Mouse (Mus musculus): ENCODE measurements around the gene B4galt2. TPM values are rescaled to one million over a fixed set of nuclear protein-coding genes. Genes with fewer than 3 reads are reported as not detected.

B4galt2 gene
- polyA plus RNA-seq, 1 experiment from 2014 or later = 20.9 TPM

- Histone ChIP-seq H3K4me3 (no peak overlapping the region), H3K4me1 (peaks cover 33% of the 10 kb centered on the region), H3K27ac (no peak overlapping the region), H3K27me3 (ENCODE audit: poor library complexity, severe bottlenecking) (0 out of 2 replicates have a peak, but pooled peaks cover under 1% of the 10 kb centered on the region), H3K9me3 (no peaks in the 10 kb centered on the region), H3K36me3 (replicated peaks) (peaks cover 3% of the 10 kb centered on the region)
- DNase-seq (ENCODE audit: extremely low spot score, low spot score) = no peak
- 84% methylated on average over 4 of the region's 4 CpGs for WGBS
Measured at GRCm38 (mm10) chr4:117917402-117917801, 34.1 kb upstream of the B4galt2 start.

- no peaks in the 10 kb centered on the region for H3K9me3 ChIP-seq
- H3K4me3 ChIP-seq = peak overlapping the region; percentile 63; the same call in 1 of the 2 replicates
- H3K27me3 ChIP-seq (ENCODE audit: poor library complexity, severe bottlenecking) = no peaks in the 10 kb centered on the region
- peaks cover 44% of the 10 kb centered on the region for H3K4me1 ChIP-seq
- no peak overlapping the region for H3K27ac ChIP-seq
- 90% methylated on average over 5 of the region's 5 CpGs for WGBS
- no peak for DNase-seq (ENCODE audit: extremely low spot score, low spot score)
- peaks cover 13% of the 10 kb centered on the region for H3K36me3 ChIP-seq (replicated peaks)
Measured at GRCm38 (mm10) chr4:117916386-117916785, 33.1 kb upstream of the B4galt2 start.

- DNase-seq (ENCODE audit: extremely low spot score, low spot score) = no peak
- peaks cover 21% of the 10 kb centered on the region for H3K36me3 ChIP-seq (replicated peaks)
- peak overlapping the region; percentile 63 for H3K4me3 ChIP-seq
- peaks cover 44% of the 10 kb centered on the region for H3K4me1 ChIP-seq
- H3K9me3 ChIP-seq = no peaks in the 10 kb centered on the region
- WGBS = 10% methylated on average over 19 of the region's 19 CpGs
- no peaks in the 10 kb centered on the region for H3K27me3 ChIP-seq (ENCODE audit: poor library complexity, severe bottlenecking)
- H3K27ac ChIP-seq = peak overlapping the region; percentile 99
Measured at GRCm38 (mm10) chr4:117915489-117916105, 32.3 kb upstream of the B4galt2 start.

- WGBS = under 1% methylated on average over 61 of the region's 61 CpGs
- Histone ChIP-seq H3K36me3 (replicated peaks) (peaks cover 29% of the 10 kb centered on the region), H3K4me1 (peaks cover 47% of the 10 kb centered on the region), H3K9me3 (no peaks in the 10 kb centered on the region), H3K4me3 (peak within 1 kb of the TSS; percentile 63), H3K27me3 (ENCODE audit: poor library complexity, severe bottlenecking) (no peaks in the 10 kb centered on the region), H3K27ac (peak within 1 kb of the TSS; percentile 99)
- peak; percentile 93 for DNase-seq (ENCODE audit: extremely low spot score, low spot score)
Measured at GRCm38 (mm10) chr4:117914591-117915442, 31.5 kb upstream of the B4galt2 start, which contains the start of gene Ipo13. Gene Ipo13, minus strand, starts transcription at chr4:117914999.

- no peaks in the 10 kb centered on the region for H3K27me3 ChIP-seq (ENCODE audit: poor library complexity, severe bottlenecking)
- WGBS = 19% methylated on average over 8 of the region's 8 CpGs
- no peak for DNase-seq (ENCODE audit: extremely low spot score, low spot score)
- H3K27ac ChIP-seq = peak overlapping the region; percentile 99
- peaks cover 37% of the 10 kb centered on the region for H3K36me3 ChIP-seq (replicated peaks)
- peaks cover 55% of the 10 kb centered on the region for H3K4me1 ChIP-seq
- no peaks in the 10 kb centered on the region for H3K9me3 ChIP-seq
- H3K4me3 ChIP-seq = peak overlapping the region; percentile 63
Measured at GRCm38 (mm10) chr4:117914031-117914430, 30.7 kb upstream of the B4galt2 start.

GRCm38 (mm10) chr4:117913421-117913820, 30.1 kb upstream of the B4galt2 start:
- Histone ChIP-seq H3K9me3 (no peaks in the 10 kb centered on the region), H3K4me3 (peak overlapping the region; percentile 63), H3K36me3 (replicated peaks) (peaks cover 41% of the 10 kb centered on the region), H3K4me1 (peaks cover 61% of the 10 kb centered on the region), H3K27ac (no peak overlapping the region), H3K27me3 (ENCODE audit: poor library complexity, severe bottlenecking) (no peaks in the 10 kb centered on the region)
- DNase-seq (ENCODE audit: extremely low spot score, low spot score) = no peak
- WGBS = 38% methylated on average over 3 of the region's 3 CpGs

- Histone ChIP-seq H3K27ac (no peak overlapping the region), H3K9me3 (no peaks in the 10 kb centered on the region), H3K4me1 (peaks cover 68% of the 10 kb centered on the region), H3K4me3 (peak overlapping the region; percentile 63), H3K27me3 (ENCODE audit: poor library complexity, severe bottlenecking) (no peaks in the 10 kb centered on the region), H3K36me3 (replicated peaks) (peaks cover 48% of the 10 kb centered on the region)
- 81% methylated on average over 7 of the region's 7 CpGs for WGBS
- DNase-seq (ENCODE audit: extremely low spot score, low spot score) = no peak
Measured at GRCm38 (mm10) chr4:117912685-117913273, 29.5 kb upstream of the B4galt2 start.

GRCm38 (mm10) chr4:117912131-117912561, 28.9 kb upstream of the B4galt2 start:
- WGBS = 94% methylated on average over 13 of the region's 13 CpGs
- Histone ChIP-seq H3K4me3 (no peak overlapping the region), H3K4me1 (peaks cover 68% of the 10 kb centered on the region)

GRCm38 (mm10) chr4:117908834-117909453, 25.7 kb upstream of the B4galt2 start:
- no peak overlapping the region; the same call in 1 of the 2 replicates for H3K4me3 ChIP-seq
- H3K36me3 ChIP-seq (replicated peaks) = peaks cover 82% of the 10 kb centered on the region
- WGBS = 77% methylated on average over 8 of the region's 8 CpGs
- DNase-seq (ENCODE audit: extremely low spot score, low spot score) = no peak
- no peaks in the 10 kb centered on the region for H3K9me3 ChIP-seq
- H3K27ac ChIP-seq = peak overlapping the region; percentile 66; the same call in 1 of the 2 replicates
- H3K27me3 ChIP-seq (ENCODE audit: poor library complexity, severe bottlenecking) = no peaks in the 10 kb centered on the region
- peaks cover 50% of the 10 kb centered on the region for H3K4me1 ChIP-seq

More at GRCm38 (mm10) chr4:117912131-117912561, 28.9 kb upstream of the B4galt2 start:
- Histone ChIP-seq H3K9me3 (no peaks in the 10 kb centered on the region), H3K36me3 (replicated peaks) (peaks cover 52% of the 10 kb centered on the region), H3K27ac (no peak overlapping the region), H3K27me3 (ENCODE audit: poor library complexity, severe bottlenecking) (no peaks in the 10 kb centered on the region)
- no peak for DNase-seq (ENCODE audit: extremely low spot score, low spot score)

- Histone ChIP-seq H3K27me3 (ENCODE audit: poor library complexity, severe bottlenecking) (no peaks in the 10 kb centered on the region), H3K4me1 (peaks cover 24% of the 10 kb centered on the region), H3K4me3 (no peak overlapping the region), H3K27ac (no peak overlapping the region), H3K36me3 (replicated peaks) (peaks cover 94% of the 10 kb centered on the region), H3K9me3 (no peaks in the 10 kb centered on the region)
- DNase-seq (ENCODE audit: extremely low spot score, low spot score) = no peak
- 96% methylated on average over 3 of the region's 3 CpGs for WGBS
Measured at GRCm38 (mm10) chr4:117906196-117906595, 22.9 kb upstream of the B4galt2 start.

- DNase-seq (ENCODE audit: extremely low spot score, low spot score) = no peak
- Histone ChIP-seq H3K4me1 (peaks cover 20% of the 10 kb centered on the region), H3K36me3 (replicated peaks) (peaks cover 94% of the 10 kb centered on the region), H3K27ac (no peak overlapping the region), H3K4me3 (no peak overlapping the region), H3K27me3 (ENCODE audit: poor library complexity, severe bottlenecking) (no peaks in the 10 kb centered on the region), H3K9me3 (no peaks in the 10 kb centered on the region)
- 94% methylated on average over 8 of the region's 8 CpGs for WGBS
Measured at GRCm38 (mm10) chr4:117904761-117905160, 21.5 kb upstream of the B4galt2 start.

- DNase-seq (ENCODE audit: extremely low spot score, low spot score) = no peak
- Histone ChIP-seq H3K4me1 (peaks cover 13% of the 10 kb centered on the region), H3K27me3 (ENCODE audit: poor library complexity, severe bottlenecking) (no peaks in the 10 kb centered on the region), H3K27ac (no peak overlapping the region), H3K36me3 (replicated peaks) (peaks cover 94% of the 10 kb centered on the region), H3K4me3 (no peak overlapping the region), H3K9me3 (no peaks in the 10 kb centered on the region)
- 94% methylated on average over 10 of the region's 10 CpGs for WGBS
Measured at GRCm38 (mm10) chr4:117904094-117904493, 20.8 kb upstream of the B4galt2 start.
